Mouse (Mus musculus) kidney, embryonic 14.5 days (tissue): ENCODE results near the gene Slc6a13. TPM values are rescaled to one million over a fixed set of nuclear protein-coding genes. Genes with fewer than 3 reads are reported as not detected.
"Not testable (repeated sequence)": the region's sequence is repeated elsewhere in the genome, so short reads cannot be mapped to it uniquely, and the experiment has no call there.

Experiments used
- ATAC-seq: fragments of 200-750 bp; cut with Nextera tagmentation; 2 replicates; pipeline ENCODE4 v1.8.0; 2017; ENCODE audit warnings: moderate number of reproducible peaks, mild to moderate bottlenecking, moderate TSS enrichment, moderate library complexity; ENCODE audit not compliant: low FRiP score, low TSS enrichment
- H3K27ac ChIP-seq: fragments of 300-500 bp; sonication (generic); 2 replicates; pipeline ENCODE4 v1.5.1; 2014; ENCODE audit warnings: low read depth, mild to moderate bottlenecking, low read length, moderate library complexity, mixed read lengths
- H3K27me3 ChIP-seq: fragments of 300-500 bp; sonication (generic); 2 replicates; pipeline ENCODE4 v1.6.1; 2014; ENCODE audit warnings: mild to moderate bottlenecking, low read length; ENCODE audit not compliant: control insufficient read depth, insufficient read depth
- H3K36me3 ChIP-seq: fragments of 300-500 bp; sonication (generic); 2 replicates; pipeline ENCODE4 v1.6.1; 2014; ENCODE audit warnings: low read length, mixed read lengths; ENCODE audit not compliant: control insufficient read depth, insufficient read depth
- H3K4me1 ChIP-seq: fragments of 300-500 bp; sonication (generic); 2 replicates; pipeline ENCODE4 v1.6.1; 2014; ENCODE audit warnings: low read length, mixed read lengths; ENCODE audit not compliant: control insufficient read depth, insufficient read depth
- H3K4me2 ChIP-seq: fragments of 300-500 bp; sonication (generic); replicated peaks from 2 replicates; pipeline ENCODE4 v1.6.1; 2014; ENCODE audit warnings: low read depth, mild to moderate bottlenecking, low read length
- H3K4me3 ChIP-seq: fragments of 300-500 bp; sonication (generic); 2 replicates; pipeline ENCODE4 v1.5.1; 2014; ENCODE audit warnings: mild to moderate bottlenecking, low read length
- H3K9ac ChIP-seq: fragments of 300-500 bp; sonication (generic); 2 replicates; pipeline ENCODE4 v1.6.1; 2014; ENCODE audit warnings: low read depth, mild to moderate bottlenecking, low read length, moderate library complexity
- H3K9me3 ChIP-seq: fragments of 300-500 bp; sonication (generic); 2 replicates; pipeline ENCODE4 v1.6.1; 2016; ENCODE audit warnings: low read length; ENCODE audit not compliant: control insufficient read depth
- WGBS: fragments of 180-500 bp; shearing (Covaris S2); extraction: QIAGEN DNeasy Blood & Tissue Kit; methylation state at CpG from one replicate; pipeline ENCODE4 v1.1.7; 2014; 5-methylcytosine and 5-hydroxymethylcytosine counted together
- polyA plus RNA-seq: library from polyadenylated mRNA; unstranded; fragments of >200 nt; fragmentation: Nextera tagmentation; extraction: Ambion mirVana; gene quantifications from 2 replicates; pipeline ENCODE4 v1.2.1, GENCODE M21; 2014

Slc6a13 gene
- polyA plus RNA-seq, 1 experiment from 2014 or later = 13.4 TPM

DNA sequence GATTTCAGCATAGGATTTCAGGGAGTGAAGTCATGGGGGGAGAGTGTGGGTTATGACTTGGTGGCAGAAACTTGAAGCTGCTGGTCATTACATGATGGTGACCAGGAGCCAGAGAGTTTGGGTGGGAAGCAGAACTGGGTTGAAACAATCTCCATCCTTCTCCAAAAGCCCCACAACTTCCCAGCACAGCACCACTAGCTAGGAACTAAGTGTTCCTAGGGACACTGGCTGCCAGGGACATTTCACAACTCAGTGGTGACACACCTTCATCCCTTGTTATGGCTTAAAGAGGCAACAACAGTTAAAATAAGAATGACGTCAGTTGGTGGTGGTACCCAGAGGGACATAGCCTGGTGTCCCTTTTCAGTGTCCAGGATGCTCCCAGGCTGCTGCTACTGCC is 56.0 kb downstream of the Slc6a13 start:
- H3K4me2 ChIP-seq = no peak overlapping the region
- ATAC-seq = no peak
- no peak overlapping the region for H3K9ac ChIP-seq
- no peaks in the 10 kb centered on the region for H3K4me1 ChIP-seq
- H3K4me3 ChIP-seq = no peak overlapping the region
- no peak overlapping the region for H3K27ac ChIP-seq
- WGBS = 81% methylated on average over 1 of the region's 1 CpGs
- H3K9me3 ChIP-seq = no peaks in the 10 kb centered on the region
- H3K36me3 ChIP-seq = no peaks in the 10 kb centered on the region
- no peaks in the 10 kb centered on the region for H3K27me3 ChIP-seq

DNA sequence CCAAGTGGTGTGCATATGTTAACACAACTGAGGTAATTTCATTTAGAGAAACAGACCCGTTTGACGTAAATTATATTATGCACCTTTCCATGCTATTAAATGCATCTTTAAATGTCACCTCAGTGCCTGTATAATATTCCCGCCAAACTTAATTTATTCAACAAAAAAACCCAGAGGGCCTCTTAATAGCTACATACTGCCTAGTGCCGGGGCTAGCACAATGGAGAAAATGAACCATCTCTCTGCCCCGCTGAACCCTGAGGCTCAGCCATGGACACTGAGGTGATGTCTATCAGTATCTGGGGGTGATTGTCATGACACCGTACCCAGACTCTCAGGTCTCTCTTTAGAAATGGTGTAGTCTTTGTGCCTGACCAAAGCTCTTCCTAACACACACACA is 57.2 kb downstream of the Slc6a13 start:
- Histone ChIP-seq H3K27ac (no peak overlapping the region), H3K4me1 (no peaks in the 10 kb centered on the region), H3K27me3 (no peaks in the 10 kb centered on the region), H3K9me3 (no peaks in the 10 kb centered on the region), H3K9ac (no peak overlapping the region), H3K4me2 (no peak overlapping the region), H3K4me3 (no peak overlapping the region), H3K36me3 (no peaks in the 10 kb centered on the region)
- no peak for ATAC-seq
- 85% methylated on average over 6 of the region's 6 CpGs for WGBS

DNA sequence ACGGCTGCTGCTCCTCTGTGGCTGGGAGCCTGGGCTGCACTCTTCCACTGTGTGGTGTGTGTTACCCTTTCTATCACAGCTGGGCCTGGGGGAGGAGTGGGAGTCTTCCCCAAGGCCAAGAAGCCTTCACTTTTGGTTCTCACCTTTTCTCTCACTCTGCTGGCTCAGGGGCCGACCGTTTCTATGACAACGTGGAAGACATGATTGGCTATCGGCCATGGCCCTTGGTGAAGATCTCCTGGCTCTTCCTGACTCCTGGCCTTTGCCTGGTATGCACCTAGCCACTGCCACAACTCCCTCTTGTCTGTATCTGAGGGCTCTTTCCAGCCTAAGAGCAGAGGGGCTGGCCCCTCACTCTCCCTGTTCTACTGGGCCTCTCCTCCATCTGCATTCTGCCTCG is 63.0 kb downstream of the Slc6a13 start:
- ATAC-seq = no peak
- no peaks in the 10 kb centered on the region for H3K27me3 ChIP-seq
- no peaks in the 10 kb centered on the region for H3K9me3 ChIP-seq
- H3K9ac ChIP-seq = no peak overlapping the region
- H3K36me3 ChIP-seq = no peaks in the 10 kb centered on the region
- no peaks in the 10 kb centered on the region for H3K4me1 ChIP-seq
- H3K4me3 ChIP-seq = no peak overlapping the region
- H3K27ac ChIP-seq = no peak overlapping the region
- 57% methylated on average over 6 of the region's 6 CpGs for WGBS
- no peak overlapping the region for H3K4me2 ChIP-seq

GRCm38 (mm10) chr6:121363956-121364355 is 63.9 kb downstream of the Slc6a13 start:
- no peaks in the 10 kb centered on the region for H3K27me3 ChIP-seq
- no peaks in the 10 kb centered on the region for H3K9me3 ChIP-seq
- H3K4me2 ChIP-seq = no peak overlapping the region
- H3K9ac ChIP-seq = no peak overlapping the region
- H3K4me1 ChIP-seq = no peaks in the 10 kb centered on the region
- no peak for ATAC-seq
- no peaks in the 10 kb centered on the region for H3K36me3 ChIP-seq
- no peak overlapping the region for H3K27ac ChIP-seq
- H3K4me3 ChIP-seq = no peak overlapping the region
- WGBS = 52% methylated on average over 4 of the region's 4 CpGs

DNA sequence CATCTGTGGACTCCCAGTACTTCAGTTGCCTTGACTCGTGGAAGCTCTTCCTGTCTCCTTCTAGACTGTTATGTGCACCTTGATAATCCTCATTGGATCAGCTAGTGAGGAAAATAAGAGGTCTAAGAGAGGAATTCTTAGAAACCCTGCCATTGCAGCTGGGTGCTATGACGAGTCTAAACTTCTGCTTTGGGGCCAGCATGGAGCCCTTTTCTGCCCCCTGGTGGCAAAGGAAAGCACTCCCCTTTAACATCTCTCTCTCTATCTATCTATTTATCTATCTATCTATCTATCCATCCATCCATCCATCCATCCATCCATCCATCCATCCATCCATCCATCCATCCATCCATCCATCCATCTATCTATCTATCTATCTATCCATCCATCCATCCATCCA is 66.5 kb downstream of the Slc6a13 start:
- H3K4me2 ChIP-seq, ATAC-seq, H3K27ac ChIP-seq, H3K4me3 ChIP-seq, H3K36me3 ChIP-seq, H3K9ac ChIP-seq, H3K27me3 ChIP-seq, H3K9me3 ChIP-seq, H3K4me1 ChIP-seq: not testable (repeated sequence)
- 24% methylated on average over 2 of the region's 2 CpGs for WGBS

GRCm38 (mm10) chr6:121367099-121367498 is 67.1 kb downstream of the Slc6a13 start:
- no peaks in the 10 kb centered on the region for H3K36me3 ChIP-seq
- peak; percentile 53; the same call in 1 of the 2 replicates for ATAC-seq
- no peaks in the 10 kb centered on the region for H3K4me1 ChIP-seq
- no peak overlapping the region for H3K27ac ChIP-seq
- no peak overlapping the region for H3K4me3 ChIP-seq
- WGBS = 42% methylated on average over 3 of the region's 3 CpGs
- no peaks in the 10 kb centered on the region for H3K9me3 ChIP-seq
- no peaks in the 10 kb centered on the region for H3K27me3 ChIP-seq
- H3K4me2 ChIP-seq = no peak overlapping the region
- no peak overlapping the region for H3K9ac ChIP-seq

- H3K9ac ChIP-seq = no peak overlapping the region
- no peaks in the 10 kb centered on the region for H3K4me1 ChIP-seq
- no peak for ATAC-seq
- H3K27ac ChIP-seq = no peak overlapping the region
- no peaks in the 10 kb centered on the region for H3K36me3 ChIP-seq
- H3K27me3 ChIP-seq = no peaks in the 10 kb centered on the region
- no peak overlapping the region for H3K4me2 ChIP-seq
- H3K9me3 ChIP-seq = no peaks in the 10 kb centered on the region
- 55% methylated on average over 10 of the region's 10 CpGs for WGBS
- no peak overlapping the region for H3K4me3 ChIP-seq
Measured at GRCm38 (mm10) chr6:121371197-121371980, 71.4 kb downstream of the Slc6a13 start.

DNA sequence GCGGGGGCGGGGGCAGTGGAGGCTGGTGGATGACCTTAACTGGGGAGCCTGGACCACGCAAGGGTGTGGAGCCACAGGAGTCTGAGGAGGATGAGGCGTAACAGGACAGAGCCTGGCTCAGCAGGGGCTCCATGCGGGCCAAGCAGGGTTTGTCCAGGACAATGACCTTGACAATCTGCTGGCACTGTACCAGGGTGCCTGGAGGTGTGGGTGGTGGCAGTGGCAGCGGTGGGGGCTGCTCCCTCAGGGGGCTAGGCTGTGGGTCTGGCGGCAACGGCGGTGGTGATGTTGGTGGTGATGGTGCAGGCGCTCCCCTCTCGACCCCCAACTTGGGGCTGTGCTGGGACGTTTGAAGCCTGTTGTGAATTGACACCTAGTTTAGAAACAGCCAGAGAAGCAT is 76.1 kb downstream of the Slc6a13 start:
- no peaks in the 10 kb centered on the region for H3K27me3 ChIP-seq
- no peak overlapping the region for H3K27ac ChIP-seq
- H3K36me3 ChIP-seq = no peaks in the 10 kb centered on the region
- no peak for ATAC-seq
- WGBS = 70% methylated on average over 12 of the region's 12 CpGs
- H3K9ac ChIP-seq = no peak overlapping the region
- no peaks in the 10 kb centered on the region for H3K4me1 ChIP-seq
- H3K4me2 ChIP-seq = no peak overlapping the region
- no peak overlapping the region for H3K4me3 ChIP-seq
- H3K9me3 ChIP-seq = no peaks in the 10 kb centered on the region

DNA sequence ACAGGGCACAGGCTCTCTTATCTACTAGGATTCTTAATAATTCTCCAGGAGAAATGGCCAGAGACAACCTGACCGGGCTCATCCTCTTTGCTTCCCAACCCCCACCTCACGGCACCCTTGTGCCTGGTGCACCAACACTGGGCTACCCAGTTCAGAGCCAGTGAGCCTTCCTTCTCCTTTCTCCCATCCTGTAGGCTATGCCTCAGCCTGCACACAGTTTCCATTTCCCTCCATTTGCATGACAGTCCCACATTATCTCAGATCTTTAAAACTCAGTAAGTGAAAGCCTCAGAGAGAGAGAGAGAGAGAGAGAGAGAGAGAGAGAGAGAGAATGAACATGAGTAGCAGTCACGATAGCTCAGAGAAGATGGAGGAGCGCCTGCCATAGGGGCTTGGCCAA is 78.2 kb downstream of the Slc6a13 start:
- 72% methylated on average over 4 of the region's 4 CpGs for WGBS
- Histone ChIP-seq H3K9ac (no peak overlapping the region), H3K4me3 (no peak overlapping the region), H3K9me3 (no peaks in the 10 kb centered on the region), H3K27ac (no peak overlapping the region), H3K27me3 (no peaks in the 10 kb centered on the region), H3K4me1 (no peaks in the 10 kb centered on the region), H3K36me3 (no peaks in the 10 kb centered on the region), H3K4me2 (no peak overlapping the region)
- ATAC-seq = no peak
